Mouse (Mus musculus) urinary bladder, adult 18-20 months (tissue): ENCODE results near the gene Drg1.

ENCODE experiments used
- DNase-seq, 2 experiments: peaks; one replicate each; pipeline ENCODE4 v3.0.0; 2022; ENCODE audit warnings: low spot score in 2 of 2, mixed read lengths in 2 of 2

Gene Drg1

DNA sequence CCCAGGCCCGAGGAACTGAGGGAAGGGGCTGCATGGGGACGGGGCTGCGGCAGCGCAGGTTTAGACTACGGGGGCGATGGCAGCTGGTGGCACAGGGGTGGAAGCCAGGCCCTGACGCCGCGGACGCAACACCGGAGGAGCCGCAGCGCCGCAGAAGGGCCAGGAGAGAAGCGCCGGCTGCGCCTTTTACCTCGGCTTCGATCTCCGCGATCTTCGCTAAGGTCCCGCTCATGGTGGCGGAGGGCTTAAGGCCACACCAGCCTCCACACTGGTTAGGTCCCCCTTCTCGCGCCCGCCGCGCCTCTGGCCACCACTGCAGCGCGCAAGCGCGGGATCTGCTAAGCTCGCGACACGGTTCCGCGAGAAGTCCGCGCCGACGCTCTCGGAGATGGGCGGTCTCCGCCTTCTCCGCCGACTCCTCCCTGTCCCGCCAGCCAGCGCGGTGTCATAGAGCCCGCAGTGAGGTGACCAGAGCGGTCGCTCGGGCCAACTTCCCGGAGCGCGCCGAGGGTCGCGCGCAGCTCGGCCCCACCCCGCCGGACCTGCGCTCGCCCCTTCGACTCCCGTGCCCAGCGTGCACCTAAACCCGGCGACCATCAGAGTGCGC is at the start of gene Drg1:
TSS of gene Drg1 (minus strand) at position 337 of the 607 bp plus-strand sequence.
- DNase-seq: peak; percentile 89 to 91

DNA sequence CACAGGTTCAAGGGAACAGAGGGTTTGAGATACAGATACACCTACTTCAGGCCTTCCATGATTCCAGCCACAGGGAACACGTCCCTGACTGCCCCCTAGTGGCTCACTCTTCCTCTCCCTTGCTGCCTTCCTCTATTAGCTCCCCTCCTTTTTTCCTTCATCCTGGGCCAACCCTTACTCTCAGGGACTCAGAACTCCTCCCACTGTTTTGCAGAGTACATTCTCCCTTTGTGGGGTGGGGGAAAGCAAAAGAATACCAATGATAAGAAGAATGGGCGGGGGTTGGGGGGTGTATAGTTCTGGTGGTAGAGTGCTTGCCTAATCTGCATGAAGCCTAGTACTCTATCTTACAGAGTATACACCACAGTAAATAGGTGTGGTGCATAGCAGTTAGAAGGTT is 47.9 kb upstream of the Drg1 start:
- DNase-seq: no peak

DNA sequence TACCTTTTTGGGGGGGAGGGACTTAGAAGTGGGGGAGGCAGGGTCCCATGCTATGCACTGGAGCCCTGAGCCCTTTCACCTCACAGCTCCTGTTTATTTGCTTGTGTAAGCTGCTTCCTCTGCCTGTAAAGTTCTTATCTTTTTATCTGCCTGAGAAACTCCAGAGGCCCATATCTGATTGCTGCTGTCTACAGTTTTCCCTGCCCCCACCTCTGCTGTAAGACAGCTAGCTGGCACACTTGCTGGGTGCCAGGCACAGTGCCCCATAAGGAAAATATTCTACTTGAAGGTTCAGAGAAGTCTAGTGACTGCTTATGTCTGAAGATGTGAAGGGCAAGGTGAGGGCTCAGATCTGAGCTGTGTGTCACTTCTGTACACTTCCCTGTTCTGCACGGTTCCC is 47.1 kb upstream of the Drg1 start:
- DNase-seq: no peak

DNA sequence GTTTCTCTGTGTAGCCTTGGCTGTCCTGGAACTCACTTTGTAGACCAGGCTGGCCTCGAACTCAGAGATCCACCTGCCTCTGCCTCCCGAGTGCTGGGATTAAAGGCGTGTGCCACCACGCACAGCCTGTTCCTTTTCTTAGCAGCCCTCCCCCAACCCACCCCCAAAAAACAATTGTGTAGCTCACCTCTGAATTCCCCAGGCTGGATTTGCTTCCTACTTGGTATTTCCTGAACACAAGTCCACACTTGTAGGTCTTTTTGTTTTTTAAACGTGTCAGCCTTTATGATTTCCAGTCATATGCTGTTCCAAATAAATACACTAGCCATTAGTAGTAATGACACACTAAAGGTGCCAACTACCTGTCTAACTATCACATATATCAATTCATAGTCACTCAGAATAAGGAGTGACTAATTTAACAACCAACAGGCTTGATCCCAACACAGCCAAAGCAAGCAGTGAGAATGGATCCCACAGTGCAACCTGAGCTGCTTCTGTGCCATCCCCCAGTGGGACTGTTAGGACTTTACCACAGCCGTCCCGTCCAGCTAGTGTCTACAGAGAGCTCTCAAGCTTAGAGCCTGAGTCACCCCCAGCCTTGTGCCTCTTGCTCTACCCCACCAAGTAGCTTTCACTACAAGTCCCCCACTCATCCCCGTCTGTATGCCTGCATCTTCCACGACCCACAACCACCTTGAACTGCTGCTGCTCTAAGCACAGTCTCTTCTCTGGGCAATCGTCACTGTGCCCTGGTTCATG is 45.6 kb upstream of the Drg1 start:
- DNase-seq: no peak

DNA sequence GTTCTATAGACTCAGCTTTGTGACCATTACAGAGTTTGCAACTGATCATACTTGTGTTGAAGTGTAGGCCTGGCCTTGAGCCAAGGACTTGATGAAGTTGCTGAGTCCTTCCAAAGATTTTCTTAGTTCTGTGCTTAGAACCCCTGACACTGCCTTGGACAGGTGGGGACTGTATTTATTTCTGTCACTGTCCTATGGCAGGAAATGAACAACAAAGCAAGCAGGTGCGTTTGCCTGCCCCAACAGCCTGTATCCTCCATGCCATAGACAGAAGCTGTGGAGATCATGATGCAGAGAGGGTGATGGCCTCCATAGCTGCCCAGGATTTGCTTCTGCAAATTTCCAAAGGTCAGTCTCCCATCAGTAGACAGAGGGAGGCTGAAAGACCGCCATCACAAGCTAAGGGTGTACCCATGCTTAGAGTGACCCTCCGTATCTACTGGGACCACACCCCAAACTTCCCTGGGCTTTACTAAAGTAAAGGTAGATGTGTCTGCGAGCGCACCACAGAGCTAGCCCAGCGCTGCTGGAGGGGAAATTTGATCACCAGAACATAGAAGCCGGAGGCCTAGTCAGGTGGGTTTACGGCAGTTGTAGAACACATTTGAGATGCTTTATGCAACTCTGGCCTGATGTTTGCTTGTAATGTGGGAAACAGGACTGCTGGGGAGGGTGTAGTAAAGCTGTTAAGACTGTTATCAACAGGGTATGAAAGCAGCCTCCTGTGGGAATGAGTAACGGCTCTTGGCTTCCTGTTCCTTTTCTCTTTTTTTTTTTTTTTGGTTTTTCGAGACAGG is 44.8 kb upstream of the Drg1 start:
- no peak for DNase-seq

DNA sequence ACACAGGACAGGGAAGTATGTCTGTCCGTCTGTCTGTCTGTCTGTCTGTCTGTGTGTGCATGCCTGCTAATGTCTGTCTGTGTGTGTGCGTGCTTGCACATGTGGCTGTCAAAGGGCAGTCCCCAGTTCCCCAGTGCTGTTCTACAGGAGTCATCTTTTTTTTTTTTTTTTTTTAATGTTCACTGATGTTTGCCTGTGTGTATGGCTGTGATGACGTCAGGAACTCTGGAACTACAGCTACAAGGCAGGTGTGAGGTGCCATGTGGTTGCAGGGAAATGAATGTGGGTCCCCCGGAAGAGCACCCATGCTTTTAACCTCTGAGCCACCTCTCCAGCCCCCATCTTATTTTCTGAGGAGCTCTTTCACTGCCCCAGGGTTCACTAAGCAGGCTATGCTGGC is 43.7 kb upstream of the Drg1 start:
- no peak for DNase-seq

DNA sequence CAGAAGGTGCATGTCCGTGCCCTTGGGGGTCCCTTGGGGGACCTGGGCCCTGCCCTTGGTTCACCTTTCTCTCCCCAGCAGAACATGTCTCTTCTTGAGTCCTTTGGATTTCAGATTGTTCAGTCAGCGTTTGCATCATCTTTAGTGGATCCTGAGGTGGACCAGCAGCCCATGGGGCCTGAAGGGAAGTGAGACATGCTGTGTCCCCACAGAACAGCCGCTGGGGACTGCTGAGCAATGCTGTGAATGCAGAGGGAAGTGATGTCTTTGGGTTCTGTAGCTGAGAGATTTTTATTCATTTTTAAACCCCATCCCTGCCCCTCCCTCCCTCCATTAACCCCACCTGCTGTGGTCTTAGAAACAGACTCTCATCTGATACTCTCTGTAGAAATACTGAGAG is 41.7 kb upstream of the Drg1 start:
- no peak for DNase-seq

DNA sequence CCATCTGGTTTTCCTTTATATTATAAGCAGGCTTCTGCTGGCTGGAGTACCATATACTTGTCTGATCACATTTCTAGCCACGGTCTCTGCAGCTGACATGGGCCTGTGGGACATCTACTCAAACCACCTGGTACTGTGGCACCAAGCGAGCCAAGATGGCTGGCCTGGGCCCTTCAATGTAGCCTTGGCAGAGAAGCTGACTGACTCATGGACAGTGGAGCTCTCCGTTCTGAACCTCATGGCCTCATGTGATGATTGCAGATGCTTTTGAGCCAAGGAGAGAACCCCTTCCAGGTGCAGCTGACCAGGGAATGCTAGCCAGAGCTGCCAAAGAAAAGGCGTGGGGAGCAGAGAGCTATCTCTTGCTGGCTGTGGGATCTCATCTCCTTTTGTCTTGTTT is 39.6 kb upstream of the Drg1 start:
- DNase-seq: no peak

DNA sequence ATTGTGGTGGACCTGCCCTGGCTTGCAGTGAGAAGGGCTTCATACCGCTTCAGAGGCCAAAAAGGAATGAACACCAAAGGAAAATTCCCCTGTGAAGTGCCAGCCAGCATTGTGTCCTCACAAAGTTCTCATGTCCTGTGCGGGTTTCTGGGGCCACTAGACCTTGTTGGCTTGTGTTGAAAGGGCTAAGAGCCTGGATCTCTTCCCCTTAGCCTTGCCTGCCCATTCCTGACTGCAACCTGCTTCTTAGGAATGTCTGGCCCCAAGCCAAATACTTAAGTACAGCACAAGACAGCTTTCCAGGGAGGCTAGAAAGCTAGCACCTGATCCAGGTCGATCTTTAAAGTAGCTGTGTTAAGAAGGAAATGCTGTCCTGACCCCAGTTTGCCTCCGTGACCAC is 36.6 kb upstream of the Drg1 start:
- DNase-seq: no peak

DNA sequence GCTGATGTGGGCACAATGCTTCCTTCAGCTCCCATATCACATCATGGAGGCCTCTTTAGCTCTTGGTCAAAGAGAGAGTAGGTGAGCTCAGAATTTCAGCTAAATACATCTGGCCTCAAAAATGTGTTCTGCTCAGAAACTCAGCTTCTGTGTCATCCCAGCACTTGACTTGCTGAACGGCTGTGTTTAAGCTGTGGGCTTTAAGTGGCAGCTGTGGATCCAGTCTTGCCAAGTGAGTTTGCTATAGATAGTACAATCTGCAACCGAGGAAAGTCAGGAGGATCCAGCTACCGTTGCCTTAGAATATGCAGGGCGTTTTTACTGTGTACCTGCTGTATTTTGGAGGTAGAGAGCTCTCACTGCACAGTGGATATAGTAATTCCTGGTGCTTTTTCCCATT is 36.2 kb upstream of the Drg1 start:
- DNase-seq: no peak

DNA sequence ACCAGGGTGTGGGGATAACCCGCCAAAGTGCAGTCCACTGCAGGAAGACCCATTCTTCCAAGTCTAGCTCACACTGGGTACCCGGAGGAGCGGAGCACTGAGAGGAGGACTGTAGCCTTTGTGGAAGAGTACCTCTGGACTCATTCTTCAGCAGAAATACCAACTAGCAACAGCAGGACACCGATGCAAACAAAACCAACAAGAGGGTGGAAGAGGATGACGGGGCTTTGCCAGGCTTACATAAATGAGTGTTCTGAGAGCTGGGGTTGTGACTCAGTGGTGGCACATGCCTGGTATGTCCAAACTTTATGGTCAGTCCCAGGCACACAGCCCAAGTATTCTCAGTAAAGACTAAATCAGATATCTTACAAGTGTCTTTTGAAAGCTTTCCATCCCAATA is 34.9 kb upstream of the Drg1 start:
- no peak for DNase-seq

DNA sequence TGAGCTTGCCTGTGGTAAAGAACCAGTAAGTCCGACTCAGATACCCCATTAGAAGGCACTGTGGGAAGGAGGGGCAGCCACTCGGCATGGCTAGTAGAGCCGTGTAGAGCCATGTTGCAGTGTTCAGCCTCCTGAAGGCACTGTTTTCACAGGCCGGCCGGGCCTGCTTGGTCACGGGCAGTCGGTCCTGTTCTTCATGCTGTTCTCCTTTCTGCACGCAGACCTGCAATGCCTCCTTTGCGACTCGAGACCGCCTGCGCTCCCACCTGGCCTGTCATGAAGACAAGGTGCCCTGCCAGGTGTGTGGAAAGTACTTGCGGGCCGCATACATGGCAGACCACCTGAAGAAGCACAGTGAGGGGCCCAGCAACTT is 32.6 kb upstream of the Drg1 start:
- no peak for DNase-seq

DNA sequence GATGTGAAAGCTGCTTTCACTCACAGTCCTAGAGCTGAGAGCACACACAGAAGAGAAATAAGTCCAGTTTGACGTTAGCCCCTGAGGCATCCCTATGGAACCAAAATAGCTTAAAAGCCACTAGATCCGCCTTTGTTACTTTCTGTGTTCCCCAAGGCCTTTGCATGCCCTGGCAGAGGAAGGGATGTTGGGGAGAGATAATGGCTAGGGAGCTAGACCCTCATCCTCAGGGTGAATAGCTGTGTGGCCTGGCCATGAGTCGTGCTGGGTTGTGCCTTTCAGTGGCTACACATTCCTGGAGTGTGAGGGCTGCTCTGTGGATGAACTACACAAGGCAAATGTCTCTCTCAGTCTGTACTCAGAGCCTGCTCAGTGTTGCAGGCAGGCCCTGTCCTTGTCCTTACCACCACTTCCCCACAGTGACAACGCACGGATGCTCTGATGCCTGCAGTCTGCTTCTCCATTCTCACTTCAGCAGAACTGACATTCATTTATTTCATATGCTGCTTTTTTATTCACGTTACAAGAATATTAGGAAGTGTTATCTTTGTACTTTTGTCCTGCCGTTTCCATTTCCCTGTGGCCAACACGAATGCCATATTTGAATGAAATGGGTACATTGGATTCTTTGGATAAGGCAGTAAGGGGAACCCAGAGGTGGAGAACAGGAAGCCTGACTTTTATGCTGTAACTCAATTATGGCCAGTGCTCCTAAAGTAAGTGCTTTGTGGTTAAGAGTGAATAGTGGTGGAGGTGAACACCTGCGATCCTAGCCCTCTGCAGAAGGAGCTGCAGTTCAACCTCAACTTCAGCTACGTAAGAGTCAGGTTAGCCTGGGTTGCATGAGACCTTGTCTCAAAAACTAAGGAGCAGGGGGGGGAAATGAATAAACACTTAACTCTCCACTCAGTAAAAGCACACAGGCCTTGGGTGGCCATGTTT is 31.9 kb upstream of the Drg1 start:
- no peak for DNase-seq

DNA sequence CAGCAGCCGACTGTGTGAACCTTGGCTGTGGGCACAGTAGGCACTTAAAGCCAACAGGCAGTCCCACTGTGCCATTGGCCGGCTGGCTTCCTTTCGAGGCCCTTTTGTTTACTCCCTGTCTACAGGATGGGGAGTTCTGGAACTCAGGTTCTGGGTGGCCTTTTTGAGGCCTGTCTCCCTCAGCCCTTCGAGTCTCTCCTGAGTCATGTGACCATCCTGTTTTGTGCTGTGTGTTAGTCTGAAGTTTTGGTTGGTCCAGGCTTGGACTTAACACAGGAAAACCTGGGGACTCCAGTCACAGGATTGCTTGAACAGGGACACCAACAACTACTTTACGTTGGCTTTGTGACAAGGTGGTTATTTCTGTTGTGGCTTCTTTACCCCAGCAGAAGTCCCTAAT is 29.8 kb upstream of the Drg1 start:
- no peak for DNase-seq

DNA sequence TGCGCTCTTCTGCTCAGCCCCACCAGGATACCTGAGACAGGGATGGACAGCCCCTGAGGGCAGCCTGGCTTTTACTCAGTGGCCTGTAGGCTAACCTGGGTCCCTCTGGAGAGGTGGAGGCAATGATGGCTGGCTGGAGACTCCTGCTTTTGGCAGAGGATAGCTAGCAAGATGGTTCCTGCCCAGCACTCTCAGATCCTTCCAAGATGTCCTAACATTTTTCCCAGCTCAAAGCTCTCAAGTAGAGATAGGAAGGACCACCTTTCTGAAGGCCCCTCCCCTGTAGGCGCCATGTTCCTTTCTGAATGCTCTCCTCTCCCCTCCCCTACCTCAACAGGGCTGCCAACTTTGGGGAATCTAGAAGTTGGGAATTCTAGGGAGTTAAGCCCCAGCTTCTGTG is 28.4 kb upstream of the Drg1 start:
- no peak for DNase-seq

DNA sequence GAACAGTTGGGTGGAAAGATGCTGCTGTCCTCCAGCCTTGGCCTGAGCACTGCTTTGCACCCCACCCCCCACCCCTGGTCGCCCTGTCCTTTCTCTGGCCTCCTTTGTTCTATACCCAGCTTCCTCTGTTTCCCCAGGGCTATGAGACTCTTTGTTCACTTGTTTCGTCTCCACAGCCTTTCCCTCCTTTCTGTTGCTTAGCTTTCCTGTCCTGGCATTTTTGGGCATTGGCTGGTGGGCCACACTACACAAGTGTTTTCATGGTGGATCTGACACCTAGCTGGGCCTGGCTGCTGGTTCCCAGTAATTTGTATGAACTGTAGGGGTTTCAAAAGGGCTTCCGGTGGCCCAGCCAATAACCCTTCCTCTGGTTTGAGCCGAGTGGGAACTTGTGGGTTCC is 27.1 kb upstream of the Drg1 start:
- no peak for DNase-seq

DNA sequence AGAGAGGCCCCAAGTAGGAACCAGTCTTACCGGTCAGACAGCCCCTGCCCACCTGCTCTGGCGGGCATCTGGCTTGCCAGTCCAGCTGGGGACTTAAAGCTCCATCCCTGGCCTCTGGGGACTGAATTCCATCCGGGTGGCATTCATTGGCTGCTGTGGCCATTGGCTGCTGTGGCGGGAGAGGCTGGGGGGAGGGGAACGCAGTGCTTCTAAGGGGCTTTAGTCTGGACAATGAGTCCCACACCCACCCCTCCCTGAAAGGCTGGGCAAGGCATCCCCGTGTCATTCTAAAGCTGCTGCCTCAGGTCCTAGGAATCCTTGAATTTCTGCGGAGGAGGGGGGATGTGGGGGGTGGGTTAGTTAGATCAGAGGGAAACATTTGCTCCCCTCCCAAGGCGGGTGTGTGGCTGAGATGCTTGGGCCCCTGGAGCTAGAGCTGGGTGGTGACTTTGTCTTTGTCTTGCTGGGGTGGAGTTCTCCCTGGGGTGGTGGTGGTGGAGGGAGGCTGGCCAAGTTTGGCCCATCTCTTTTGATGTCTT is 26.6 kb upstream of the Drg1 start:
- DNase-seq: peak; percentile 30 to 54

DNA sequence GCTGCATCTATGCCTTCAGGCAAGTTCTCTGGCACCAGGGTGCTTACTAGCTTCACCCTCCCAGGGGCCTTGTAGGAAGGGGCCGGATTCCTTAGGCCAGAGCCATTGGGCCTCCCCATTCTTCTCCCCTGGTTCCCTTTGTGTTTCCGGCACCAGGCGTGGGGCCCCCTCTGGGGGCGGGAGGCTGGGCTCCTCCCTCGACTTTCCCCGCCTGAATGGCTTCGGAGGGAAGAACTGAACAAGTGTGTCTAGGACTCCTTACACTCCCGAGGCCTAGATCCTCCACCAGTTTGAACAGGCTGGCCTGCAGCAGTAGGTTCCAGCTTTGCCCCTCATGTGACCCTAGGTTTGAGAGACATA is 25.8 kb upstream of the Drg1 start:
- DNase-seq: peak; percentile 48 to 70

DNA sequence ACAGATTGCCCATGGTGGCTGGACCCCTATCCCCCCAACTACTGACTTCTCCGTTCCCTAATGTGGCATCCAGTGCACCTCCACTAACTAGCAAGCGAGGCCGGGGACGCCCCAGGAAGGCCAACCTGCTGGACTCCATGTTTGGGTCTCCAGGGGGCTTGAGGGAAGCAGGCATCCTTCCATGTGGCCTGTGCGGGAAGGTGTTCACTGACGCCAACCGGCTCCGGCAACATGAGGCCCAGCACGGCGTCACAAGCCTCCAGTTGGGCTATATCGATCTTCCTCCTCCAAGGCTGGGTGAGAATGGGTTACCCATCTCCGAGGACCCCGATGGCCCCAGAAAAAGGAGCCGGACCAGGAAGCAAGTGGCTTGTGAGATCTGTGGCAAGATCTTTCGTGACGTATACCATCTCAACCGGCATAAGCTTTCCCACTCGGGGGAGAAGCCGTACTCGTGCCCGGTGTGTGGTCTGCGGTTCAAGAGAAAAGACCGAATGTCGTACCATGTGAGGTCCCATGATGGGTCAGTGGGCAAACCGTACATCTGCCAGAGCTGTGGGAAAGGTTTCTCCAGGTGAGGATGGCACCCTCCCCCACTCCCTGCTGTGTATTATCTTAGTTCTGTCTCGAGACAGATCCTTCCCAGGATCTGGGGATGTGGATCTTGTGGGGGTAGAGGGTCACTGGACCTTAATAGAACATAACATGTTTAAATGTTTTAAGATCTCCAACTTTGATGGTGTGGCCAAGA is 25.3 kb upstream of the Drg1 start:
- DNase-seq: peak in 1 of 2 experiments; percentile 45

DNA sequence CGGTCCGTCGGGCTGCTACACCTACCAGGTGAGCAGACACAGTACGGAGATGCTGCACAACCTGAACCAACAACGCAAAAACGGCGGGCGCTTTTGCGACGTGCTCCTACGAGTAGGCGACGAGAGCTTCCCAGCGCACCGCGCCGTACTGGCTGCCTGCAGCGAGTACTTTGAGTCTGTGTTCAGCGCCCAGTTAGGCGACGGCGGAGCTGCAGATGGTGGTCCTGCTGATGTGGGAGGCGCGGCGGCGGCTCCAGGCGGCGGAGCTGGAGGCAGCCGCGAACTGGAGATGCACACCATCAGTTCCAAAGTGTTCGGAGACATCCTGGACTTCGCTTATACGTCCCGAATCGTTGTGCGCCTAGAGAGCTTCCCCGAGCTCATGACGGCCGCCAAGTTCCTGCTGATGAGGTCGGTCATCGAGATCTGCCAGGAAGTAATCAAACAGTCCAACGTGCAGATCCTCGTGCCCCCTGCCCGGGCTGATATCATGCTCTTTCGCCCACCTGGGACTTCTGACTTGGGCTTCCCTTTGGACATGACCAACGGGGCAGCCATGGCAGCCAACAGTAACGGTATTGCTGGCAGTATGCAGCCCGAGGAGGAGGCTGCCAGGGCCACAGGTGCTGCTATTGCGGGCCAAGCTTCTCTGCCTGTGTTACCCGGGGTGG is 24.6 kb upstream of the Drg1 start:
- DNase-seq: peak; percentile 41 to 67
